Mouse (Mus musculus) bone marrow, adult 2 months (tissue): ENCODE measurements at regions not wholly inside any gene's neighbourhood (a gene's known extent, or its start where the extent isn't known, plus 50 kb on each side); places are given as distances from the start of the nearest gene placed in this dataset.

Experiments used
- CTCF ChIP-seq: fragments of 200-500 bp; IDR thresholded peaks from 2 replicates; pipeline ENCODE4 v1.5.1; 2011; ENCODE audit warnings: low read length, control low read depth; ENCODE audit not compliant: control insufficient read depth, insufficient read depth
- POLR2A ChIP-seq: fragments of 200-500 bp; IDR thresholded peaks from 2 replicates; pipeline ENCODE4 v1.6.1; 2011; ENCODE audit warnings: low read depth, mild to moderate bottlenecking, control low read depth, low read length, borderline replicate concordance; ENCODE audit not compliant: control insufficient read depth

DNA sequence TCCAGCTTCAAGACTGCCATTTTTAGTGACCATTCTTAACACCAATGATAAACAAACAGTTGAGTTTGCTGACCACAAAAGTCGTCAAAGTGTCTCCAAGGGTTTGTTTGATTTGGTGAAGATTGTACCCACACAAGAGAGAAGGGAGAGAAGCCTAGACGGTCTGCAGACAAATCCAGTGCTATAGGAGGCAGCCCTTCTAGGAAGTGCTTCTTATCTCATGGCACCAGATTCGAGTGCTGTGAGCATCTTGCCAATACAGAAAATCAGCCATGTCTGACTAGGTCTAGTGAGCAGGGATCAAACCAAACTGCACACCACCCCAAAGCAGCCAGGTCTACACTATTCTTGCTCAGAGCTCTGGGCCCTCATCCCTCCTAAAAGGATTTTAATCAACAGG is 416.4 kb downstream of the Fut8 start:
- TF ChIP-seq POLR2A (no peak), CTCF (no peak)
